Mouse (Mus musculus): ENCODE measurements at regions not wholly inside any gene's neighbourhood (a gene's known extent, or its start where the extent isn't known, plus 50 kb on each side); places are given as distances from the start of the nearest gene placed in this dataset.

DNA sequence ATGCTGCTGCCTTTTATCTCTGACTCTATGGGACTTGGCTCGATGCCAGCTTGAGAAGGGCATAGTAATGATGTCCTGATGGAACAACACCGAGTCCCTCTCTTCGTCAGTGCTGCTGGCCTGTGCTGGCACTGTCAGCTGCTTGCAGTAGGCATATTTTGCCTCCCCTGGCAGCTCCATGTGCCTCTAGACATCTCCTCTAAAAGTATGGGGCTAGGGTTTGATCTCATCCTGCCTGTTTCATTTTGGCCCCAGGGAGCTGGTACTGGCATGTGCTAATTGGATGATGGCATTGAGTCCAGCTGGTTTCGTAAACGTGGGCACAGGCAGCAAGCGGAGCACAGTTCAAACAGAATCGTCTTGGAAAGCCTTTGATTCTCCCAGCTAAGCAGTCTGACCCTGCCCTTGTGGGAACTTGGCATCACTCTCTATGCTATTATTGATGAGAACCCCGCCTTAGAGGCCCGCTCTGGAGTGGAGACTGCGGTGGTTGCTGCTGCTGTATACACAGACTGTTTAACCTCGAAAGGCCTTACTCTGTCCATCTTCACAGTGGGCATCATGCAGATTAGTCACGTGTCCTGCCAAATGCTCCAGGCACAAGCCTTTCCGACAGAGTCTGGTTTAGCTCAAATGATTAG is 153.0 kb upstream of the Ppp2r3a start:
- no peak for DNase-seq (ENCODE audit: low read depth in 1 of 2, low spot score in 2 of 2)

GRCm38 (mm10) chr9:101404034-101404433 is 152.4 kb upstream of the Ppp2r3a start:
- no peak for DNase-seq (ENCODE audit: low read depth in 1 of 2, low spot score in 2 of 2)

DNA sequence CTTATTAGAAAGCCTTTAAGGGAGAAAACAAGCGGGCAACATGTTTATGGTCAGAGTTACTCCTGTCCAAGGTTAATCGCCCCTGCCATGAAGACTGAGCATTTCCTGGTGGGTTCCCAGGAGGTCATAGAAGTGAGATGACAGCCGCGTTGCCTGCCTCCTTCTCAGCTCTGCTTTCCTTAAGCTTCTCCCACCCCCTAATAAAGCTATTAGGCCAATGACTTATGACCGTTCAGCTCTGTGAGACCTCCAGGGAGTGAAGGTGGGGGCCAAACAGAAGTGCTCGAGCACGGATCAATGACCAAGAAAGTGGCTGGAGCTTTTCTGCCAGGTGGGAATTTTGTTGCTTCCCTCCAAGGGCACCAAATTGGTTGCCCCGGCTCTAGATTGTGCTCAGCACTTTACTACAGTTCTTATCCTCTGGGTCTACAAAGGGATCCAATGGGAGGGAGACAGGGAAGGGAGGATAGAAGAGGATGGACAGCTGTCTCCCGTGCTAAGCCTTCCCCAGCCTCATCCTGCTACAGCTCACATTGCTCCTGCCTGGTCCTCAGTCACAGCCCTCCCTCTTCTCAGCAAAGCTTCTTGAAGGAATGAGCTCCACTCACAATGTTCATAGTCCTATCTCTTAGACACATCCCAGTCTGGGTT is 151.1 kb upstream of the Ppp2r3a start:
- DNase-seq (ENCODE audit: low read depth in 1 of 2, low spot score in 2 of 2): no peak

- no peak for DNase-seq (ENCODE audit: low read depth in 1 of 2, low spot score in 2 of 2)
These were observed 149.8 kb upstream of the Ppp2r3a start for GRCm38 (mm10) chr9:101401416-101401815.

DNA sequence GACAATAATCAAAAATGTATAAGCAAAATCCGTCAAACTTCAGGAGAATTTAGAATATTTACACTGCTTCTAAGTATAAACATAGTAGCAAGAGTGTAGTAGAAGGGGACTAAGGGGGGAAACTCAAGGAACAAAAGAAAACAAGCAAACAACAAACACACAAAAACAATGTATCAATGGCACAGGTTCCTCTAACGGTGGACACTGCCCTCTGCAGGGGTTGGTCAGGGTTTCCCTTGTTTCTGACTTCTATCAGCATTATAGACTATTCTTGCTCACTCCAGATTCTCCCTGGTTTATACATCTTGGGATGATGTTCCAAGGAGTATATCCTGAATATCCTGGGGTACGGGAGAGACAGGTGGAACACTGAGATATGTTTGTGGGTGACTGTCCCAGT is 147.3 kb upstream of the Ppp2r3a start:
- DNase-seq (ENCODE audit: low read depth in 1 of 2, low spot score in 2 of 2): no peak

DNA sequence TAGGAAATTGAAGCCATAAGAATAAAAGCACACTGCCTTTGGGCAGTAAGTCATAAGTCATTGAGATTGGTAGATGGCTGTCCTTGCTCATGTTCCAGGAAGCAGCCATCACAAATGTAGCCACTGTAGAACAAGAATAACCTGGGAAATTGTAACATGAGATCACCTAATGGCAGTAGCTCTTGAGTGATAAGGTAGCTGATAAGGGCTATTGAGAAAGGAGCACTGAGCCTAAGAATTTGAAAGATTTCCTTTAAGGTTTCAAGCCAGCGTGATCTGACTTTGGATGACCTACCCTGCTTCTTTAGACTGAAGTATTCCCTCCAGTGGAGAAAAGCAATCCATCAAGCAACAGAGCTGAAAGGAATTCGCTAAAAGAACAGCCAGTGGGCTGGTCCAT is 117.8 kb upstream of the Ppp2r3a start:
- no peak for DNase-seq (ENCODE audit: low read depth in 1 of 2, low spot score in 2 of 2)

DNA sequence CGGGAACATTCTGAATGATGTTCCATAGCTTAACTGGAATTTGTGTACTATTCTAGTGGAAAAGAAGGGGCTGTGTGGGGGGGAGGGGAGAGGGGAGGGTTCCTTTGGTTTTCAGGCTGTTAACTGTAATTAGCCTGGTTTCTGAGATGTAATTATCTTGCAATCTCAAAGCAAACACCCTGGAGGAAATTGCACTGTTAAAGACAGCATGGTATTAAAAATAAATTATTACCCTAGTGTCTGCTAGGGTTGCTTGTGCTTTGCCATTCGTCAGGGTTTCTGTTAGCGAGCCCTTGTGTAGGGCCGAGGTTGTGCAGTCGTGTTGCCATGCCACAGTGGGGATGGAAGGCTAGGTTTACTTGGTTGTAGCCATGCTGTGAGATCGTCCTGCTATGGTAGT is 105.0 kb upstream of the Ppp2r3a start:
- no peak for DNase-seq (ENCODE audit: low read depth in 1 of 2, low spot score in 2 of 2)

- DNase-seq (ENCODE audit: low read depth in 1 of 2, low spot score in 2 of 2): no peak
These were observed 97.2 kb upstream of the Ppp2r3a start for GRCm38 (mm10) chr9:101348771-101349170.

GRCm38 (mm10) chr9:101342887-101343286 is 91.3 kb upstream of the Ppp2r3a start:
- DNase-seq (ENCODE audit: low read depth in 1 of 2, low spot score in 2 of 2): no peak

DNA sequence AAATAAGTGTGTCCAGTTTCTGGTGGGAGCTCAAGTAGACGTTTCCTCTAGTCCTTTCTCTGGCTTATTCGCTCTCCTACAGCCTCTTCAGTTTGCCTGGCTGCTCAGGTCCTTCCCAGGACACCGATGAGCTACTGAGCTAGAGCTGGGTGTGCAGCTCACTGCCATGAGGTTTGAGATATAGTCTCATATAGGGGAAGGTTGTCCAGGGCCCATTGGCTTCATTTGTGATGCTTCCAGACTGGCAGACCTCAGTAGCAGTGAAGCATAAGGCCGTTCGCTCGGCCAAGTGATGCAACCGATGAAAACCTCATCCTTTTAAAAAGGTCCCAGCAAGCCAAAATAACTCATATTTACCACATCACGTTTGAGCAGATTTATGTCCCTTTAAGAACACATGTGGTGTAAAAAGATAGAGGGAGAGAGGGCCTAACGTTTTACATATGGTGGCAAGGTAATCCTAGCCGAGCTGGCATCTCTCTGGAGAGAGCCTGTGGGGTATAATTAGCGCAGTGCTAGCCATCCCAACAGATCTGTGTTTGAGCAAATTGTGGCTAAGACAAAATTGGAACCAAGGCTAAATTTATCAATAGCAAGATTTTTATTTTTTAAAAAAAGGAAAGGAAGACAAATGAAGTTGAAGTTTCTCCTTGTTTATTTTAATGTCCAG is 89.3 kb upstream of the Ppp2r3a start:
- no peak for DNase-seq (ENCODE audit: low read depth in 1 of 2, low spot score in 2 of 2)

DNA sequence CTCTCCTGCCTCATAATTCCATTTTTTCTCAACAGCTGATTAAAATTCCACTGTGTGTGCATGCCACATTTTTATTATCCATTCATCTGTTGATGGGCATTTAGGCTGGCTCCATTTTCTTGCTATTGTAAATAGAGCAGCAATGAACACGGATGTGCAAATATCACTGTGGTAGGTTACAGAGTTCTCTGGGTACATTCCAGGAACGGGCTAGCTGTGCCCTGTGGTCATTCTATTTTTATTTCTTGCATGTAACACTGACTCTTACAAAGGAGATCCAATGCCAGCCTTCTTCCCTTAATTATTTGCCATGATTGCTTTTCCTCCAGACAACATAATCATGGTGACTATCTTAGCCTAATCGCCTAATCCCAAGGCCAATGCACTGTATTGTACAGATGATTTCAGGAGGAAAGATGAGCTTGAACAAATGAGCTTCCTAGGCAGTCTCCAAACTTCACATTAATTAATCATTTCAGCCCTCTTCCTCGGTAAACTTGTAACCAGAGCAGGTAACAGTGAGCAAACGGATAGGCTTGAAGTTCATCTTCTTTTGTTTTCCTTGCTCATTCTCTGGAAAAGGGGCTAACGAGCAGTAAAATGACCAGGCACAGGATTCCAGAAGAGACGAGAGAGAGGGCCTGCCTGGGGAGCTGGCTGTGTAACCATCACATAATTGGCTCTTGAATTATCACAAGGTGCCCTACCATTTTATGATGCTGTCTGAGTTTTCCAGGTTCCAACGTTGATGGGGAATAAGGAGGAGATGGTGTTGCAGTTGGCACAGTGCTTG is 77.6 kb upstream of the Ppp2r3a start:
- DNase-seq (ENCODE audit: low read depth in 1 of 2, low spot score in 2 of 2): no peak

- DNase-seq (ENCODE audit: low read depth in 1 of 2, low spot score in 2 of 2): no peak
These were observed 75.4 kb upstream of the Ppp2r3a start for GRCm38 (mm10) chr9:101326961-101327360.

GRCm38 (mm10) chr9:101314036-101314435 is 62.4 kb upstream of the Ppp2r3a start:
- DNase-seq (ENCODE audit: low read depth in 1 of 2, low spot score in 2 of 2): no peak

- DNase-seq (ENCODE audit: low read depth in 1 of 2, low spot score in 2 of 2): no peak
These were observed 54.9 kb upstream of the Ppp2r3a start for GRCm38 (mm10) chr9:101306408-101306935.

GRCm38 (mm10) chr9:101305730-101306129 is 54.1 kb upstream of the Ppp2r3a start:
- no peak for DNase-seq (ENCODE audit: low read depth in 1 of 2, low spot score in 2 of 2)
